Mouse (Mus musculus): ENCODE data around the gene Aamp.

The Aamp gene

DNA sequence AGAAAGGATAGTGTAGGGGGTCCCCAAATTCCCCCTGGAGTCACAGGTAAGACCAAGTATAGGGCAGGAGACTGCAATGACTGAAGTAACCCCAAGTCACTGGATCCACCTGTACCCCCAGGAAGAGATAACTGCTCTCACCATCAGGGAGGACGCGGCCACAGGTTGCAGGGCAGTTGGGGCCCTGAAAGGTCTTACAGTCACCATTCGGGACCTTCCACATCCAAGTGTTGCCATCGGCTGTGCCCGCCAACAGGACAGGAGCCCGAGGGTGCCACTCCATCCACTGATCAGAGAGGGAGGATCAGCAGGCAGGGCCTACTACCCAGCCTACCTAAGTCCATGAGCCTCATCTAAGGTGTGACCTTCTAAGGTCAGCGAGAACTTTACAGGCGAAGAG lies 2.7 kb downstream of the Aamp start:
- DNase-seq (ENCODE audit: low spot score) = no peak

DNA sequence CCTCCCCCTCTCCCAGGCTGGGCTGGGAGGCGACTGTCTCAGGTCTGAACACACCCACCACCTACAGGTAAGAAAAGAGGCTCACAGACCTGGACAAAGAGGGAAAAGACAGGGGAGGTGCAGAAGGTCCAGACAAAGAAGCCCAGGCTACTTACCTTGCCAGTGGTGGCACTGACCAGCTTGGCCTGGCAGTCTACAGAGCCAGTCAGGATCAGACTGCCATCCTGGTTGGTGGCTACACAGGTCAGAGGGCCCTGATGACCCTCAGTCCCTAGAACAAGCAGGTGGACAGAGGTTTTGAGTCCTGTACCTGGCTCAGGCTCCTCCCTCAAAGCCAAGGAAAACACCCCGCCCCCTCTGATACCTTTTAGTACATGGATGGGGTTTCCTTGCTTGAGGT lies 3.2 kb downstream of the Aamp start:
- no peak for DNase-seq (ENCODE audit: low spot score)

DNA sequence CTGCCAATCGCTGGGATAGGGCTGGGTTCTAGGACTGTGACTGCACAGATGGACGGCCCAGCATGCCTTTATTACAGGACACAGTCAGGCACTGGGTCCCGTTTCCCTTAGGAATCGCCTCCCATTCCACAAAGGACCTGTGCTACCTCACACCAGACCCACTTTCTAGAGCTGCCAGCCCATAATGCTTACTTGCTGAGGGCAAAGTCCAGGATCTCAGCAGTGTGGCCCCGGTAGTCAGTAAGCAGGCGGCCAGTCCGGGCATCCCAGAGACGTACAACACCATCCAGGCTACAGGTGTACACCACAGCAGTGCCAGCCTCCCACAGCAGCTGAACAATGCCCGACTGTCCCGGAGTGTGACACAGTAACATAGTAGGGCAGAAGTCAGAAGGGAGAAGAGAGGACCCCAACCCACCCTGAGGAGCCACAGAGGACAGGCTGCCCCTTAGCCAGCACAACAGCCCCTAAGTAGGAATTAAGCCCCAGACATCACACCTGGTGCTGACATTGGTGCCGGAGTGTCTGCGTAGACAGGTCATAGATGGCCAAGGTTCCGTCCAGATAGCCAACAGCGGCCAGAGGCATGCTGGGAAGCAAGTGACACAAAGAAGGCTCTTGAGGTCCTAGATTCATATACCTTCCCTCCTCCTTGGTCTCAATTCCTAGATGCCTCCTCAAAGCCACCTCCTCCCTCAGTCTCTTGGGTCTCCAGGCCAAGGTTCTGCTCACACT lies 3.8 kb downstream of the Aamp start:
- no peak for DNase-seq (ENCODE audit: low spot score)

DNA sequence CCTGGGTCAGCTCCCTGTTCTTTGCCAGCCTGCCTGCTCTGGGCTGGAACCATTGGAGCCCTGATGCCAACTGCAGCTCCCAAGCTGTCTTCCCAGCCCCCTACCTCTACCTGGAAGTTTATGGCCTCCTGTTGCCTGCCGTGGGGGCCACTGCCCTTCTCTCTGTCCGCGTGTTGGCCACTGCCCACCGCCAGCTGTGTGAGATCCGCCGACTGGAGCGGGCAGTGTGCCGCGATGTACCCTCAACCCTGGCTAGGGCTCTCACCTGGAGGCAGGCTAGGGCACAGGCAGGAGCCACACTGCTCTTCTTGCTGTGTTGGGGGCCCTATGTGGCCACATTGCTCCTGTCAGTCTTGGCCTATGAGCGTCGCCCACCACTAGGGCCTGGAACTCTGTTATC lies 5.5 kb downstream of the Aamp start:
- DNase-seq (ENCODE audit: low spot score) = no peak

DNA sequence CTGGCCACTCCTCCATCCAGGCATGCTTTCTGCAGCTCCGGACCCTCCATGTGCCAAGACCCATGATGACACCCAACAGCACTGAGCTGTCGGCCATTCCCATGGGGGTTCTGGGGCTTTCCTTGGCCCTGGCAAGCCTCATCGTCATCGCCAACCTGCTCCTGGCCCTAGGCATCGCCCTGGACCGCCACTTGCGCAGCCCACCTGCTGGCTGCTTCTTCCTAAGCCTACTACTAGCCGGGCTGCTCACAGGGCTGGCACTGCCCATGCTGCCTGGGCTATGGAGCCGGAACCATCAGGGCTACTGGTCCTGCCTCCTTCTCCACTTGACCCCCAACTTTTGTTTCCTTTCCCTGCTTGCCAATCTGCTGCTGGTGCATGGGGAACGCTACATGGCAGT lies 6.0 kb downstream of the Aamp start, which contains the start of gene Gpbar1:
Gene Gpbar1, plus strand, starts transcription at position 13 of the 400 bp plus-strand sequence.
- no peak for DNase-seq (ENCODE audit: low spot score)

DNA sequence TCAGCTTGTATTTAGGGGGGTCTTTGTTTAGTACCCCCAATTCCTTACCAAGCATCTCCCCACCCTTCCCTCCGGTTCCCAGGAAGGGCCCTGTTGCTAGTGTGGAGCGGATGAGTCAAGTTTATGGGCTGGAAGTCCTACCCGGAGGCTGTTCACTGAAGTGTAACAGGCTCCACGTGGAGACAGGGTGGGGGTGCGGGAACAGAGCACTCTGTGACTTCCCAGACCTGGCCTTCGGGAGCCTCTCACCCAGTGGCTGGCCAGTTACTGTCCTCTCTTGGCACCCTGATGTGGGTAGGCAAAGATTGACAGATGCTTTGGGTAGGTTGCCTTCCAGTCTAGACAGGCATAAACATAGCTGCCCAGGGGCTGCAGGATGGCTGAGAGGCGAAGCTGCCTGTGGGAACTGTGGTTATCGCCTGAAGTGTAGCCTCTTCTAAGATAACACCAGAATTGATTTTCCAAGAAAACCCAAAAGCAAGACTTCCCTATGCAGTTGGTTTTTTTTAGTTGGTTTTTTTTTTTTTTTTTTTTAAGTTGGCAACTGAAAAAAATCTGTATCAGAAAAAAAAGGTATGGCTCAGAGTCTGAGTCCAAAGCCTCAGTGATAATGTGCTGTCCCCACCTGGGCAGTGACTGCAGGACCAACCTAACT lies 6.5 kb downstream of the Aamp start:
- no peak for DNase-seq (ENCODE audit: low spot score)

DNA sequence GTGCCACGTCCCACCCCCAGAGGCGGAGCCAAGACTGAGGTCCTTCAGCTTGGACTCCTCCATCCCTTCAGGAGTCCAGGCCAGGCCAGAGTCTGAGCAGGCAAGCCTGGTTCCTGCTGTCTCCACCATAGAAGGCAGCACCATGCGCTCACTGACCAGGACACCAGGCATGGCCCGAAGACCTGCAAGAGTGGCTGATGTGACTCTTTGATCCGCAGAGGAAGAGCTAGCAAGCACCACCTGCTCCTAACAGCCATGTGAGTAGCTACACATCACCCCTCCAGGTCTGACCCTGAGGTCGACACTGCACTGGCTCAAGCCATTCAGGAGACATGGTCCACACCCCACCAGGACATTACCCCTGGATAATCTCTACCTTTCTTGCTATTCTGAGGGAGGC lies 7.5 kb downstream of the Aamp start:
- no peak for DNase-seq (ENCODE audit: low spot score)

DNA sequence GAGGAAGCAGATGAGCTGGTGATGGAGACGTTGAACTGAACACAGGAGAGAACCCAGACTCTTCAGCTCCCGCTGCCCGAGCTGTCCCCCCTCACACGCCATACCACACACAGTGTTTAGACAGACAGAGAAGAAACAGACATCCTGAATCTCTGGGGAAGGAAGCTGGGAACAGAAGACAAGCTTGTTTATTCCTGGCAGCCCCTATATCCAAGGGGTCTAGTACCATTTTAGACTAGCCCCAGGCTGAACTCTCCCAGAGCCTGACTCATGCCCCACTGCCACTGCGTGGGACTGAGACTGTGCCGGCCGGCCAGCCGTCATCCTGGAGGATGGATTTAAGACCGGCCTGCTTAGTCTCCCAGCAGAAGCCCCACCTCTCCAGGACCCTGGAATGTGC lies 9.5 kb downstream of the Aamp start:
- no peak for DNase-seq (ENCODE audit: low spot score)

DNA sequence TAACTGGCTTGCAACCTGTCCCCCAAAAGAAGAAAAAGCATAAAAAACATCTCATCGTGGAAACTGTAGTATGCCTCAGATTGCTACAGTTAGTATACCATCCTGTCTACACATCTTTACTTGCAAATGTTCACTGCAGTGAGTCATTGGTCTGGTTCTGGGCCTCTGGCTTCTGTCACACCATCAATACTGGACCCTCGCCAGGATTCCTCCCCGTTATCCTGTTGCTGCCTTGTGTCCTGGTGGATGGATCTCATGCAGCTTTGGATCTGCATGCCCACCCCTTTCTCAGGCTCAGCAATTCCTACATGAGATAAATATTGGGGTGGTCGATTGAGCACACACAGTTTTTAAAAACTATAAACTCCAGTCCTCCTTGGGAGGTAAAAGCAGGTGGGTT lies 12.9 kb downstream of the Aamp start:
- no peak for DNase-seq (ENCODE audit: low spot score)

DNA sequence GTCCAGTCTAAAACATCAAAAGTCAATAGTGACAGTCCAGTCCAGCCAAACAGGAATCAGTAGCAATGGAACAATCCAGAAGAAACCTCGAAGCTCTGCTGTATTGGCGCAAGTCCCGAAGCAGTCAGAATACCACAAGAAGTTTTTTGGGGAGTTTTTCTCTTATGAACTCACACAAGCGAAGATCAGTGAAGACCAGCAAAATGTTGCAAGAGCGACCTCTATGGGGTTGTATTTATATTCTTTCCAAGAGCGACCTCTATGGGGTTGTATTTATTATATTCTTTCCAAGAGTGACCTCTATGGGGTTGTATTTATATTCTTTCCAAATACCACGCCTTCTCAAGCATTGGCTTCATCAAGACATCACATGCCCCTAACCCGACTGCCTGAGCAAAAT lies 15.8 kb downstream of the Aamp start:
- DNase-seq (ENCODE audit: low spot score) = no peak

DNA sequence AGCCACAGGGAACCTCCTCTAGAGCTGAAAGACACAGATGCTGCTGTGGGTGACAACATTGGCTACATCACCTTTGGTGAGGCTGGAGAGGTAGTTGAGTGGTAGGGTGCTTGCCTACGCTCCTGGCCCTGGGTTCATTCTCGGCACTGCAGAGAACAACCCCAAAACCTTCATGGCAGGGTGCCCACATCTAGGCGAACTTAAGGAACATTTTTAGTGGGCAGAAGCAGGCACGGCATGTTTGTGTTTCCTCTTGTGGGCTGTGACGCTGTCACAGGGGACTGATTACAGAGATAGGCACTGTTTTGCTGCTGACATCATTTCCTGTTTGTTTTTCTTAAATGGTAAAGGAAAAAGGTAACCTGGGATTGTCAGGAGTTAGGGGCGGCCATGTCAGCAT lies 22.0 kb downstream of the Aamp start:
- no peak for DNase-seq (ENCODE audit: low spot score)

DNA sequence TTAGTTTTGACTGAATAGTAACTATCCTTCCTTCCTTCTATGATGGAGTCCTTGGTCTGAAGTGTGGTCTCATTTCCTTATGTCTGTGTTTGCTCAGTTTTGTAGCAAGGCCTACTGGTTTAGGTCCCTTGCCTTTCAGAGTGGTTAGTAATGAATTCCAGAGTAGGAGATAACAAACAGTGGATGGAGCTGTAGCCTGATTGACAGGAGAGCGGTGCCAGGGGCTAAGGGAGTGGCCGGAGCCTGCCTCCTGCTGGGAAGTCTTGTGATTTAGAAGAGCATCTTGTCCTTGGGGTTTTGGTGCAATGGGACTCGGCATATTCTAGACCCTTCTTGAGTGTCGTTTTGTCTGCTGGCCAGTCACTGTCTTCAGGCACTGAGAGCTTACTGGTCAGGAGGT lies 27.8 kb downstream of the Aamp start:
- DNase-seq (ENCODE audit: low spot score) = no peak

DNA sequence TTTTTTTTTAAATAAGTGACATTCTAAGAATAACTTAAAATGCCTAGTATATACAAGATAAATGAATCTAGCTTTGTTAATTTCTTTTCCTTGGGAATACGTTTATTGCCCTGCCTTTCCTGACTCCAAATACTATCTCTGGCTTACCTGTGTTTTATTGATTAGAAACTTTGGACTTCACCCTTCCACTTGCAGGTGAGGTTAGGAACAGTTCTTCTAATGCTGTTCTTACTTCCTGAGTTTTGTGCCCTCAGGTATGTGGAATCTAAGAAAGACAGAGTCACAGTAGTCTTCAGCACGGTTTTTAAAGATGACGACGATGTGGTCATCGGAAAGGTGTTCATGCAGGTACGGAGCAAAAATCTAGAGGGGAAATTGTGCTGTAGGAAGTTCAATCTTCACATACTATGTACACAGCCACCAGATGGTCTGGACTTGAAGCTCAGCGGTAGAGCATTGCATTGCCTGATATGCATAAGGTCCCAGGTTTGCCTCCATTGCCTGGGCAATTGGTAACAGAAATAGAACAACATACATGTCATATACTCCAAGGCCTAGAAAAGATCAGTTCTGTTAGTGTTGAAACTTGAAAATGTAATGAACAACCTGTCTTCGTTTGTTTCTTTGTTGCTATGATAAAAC lies 28.7 kb downstream of the Aamp start:
- no peak for DNase-seq (ENCODE audit: low spot score)

DNA sequence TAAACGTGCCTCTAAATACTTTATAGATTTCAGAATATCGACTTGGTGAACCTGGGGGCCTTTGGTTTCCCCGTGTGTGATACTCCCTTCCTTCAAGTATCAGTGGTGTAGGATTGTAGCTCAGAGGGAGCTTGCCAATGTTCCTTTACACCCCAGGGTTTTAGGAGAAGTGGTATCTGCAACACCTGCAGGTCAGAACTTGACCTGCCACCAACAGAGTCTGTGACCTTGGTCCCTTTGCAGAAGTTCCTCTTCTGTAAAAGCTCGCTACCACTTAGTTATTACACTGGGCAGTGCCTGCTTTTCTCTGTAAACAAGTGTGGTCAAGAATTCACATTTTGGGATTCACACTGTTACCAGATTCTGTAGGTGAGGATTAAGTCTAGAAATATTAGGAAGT lies 34.4 kb downstream of the Aamp start:
- no peak for DNase-seq (ENCODE audit: low spot score)

DNA sequence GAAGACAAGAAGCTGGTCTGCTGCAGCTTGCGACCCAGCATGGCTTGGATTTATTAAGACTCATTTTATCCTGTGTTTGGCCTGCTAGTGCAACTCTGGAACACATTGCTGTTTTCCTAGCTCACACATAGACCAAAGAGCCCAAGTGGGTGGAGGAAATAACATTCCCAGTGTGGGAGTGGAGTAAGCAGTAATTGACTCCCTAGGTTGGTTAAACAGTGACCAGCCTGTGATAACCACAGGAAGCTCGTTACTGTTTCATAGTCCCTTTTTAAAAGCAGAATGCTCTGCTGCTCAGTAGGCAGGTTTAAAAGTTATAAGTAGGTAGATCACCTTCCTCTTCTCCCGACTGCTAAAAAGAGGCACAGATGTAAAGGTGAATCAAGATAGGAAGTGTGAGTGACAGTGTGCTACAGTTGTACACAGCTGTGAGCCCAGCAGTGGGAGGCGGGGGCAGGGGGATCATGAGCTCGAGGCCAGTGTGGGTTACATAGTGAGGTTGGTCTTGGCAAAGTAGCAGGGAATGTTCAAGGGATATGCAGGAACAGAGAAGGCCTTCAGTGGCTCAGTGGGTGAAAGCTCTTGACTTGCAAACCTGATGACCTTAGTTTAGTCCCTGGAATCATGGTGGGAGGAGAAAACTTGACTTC lies 35.1 kb downstream of the Aamp start:
- DNase-seq (ENCODE audit: low spot score) = no peak

DNA sequence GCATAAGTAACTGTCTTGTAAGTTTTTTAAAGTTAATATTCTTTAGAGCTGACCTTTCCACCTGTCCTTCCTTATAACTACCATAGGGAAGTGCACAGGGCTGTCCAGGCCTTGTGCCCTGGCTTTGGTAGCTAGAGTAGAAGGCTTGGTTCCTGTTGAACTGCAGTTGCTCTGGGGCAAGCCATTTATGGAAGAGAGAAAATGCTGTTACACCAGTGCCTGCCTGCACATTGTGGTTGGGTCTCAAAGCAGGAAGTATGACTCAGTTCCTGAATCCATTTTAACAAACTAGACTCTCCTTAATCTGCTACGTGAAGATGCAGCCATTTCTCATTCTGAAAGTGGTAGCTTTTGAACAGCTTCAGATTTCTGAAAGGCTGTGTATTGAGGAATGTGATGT lies 35.7 kb downstream of the Aamp start:
- no peak for DNase-seq (ENCODE audit: low spot score)

DNA sequence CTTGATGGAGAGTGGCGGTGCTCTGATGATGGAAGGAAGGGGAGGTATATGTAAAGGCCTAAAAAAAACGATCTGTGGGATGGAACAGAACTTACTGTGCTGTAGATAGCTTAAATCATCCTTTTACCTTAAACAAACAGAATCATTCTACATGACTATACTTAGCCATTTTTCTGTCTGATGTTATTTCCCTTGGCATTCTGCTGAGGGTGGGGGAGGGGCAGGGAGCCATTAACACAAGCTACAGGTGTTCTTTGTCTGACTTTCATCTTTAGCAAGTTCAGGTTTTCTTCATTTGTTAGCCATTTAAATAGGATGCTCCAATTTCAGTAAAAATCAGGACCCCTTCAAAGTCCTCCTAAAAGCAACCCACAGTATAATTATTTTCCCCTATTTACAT lies 39.0 kb downstream of the Aamp start:
- DNase-seq (ENCODE audit: low spot score) = no peak

DNA sequence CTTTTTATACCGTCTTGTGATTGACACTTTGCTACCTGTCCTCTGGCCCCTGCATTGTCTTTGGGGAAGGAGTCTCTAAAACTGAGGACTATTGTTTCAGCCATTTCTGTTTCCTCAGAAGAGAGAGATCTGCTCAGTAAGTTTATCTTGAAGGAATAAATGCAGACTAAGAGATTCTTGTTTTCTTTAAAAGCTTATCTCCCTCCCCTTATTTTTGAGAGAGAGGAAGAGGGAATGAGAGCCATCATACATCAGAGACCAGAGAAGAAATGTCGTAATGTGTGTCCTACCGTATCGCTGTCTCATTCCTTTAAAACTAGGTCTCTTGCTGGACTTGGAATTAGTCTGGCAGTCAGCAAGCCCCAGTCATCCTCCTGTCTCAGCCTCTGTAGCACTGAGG lies 43.7 kb downstream of the Aamp start:
- no peak for DNase-seq (ENCODE audit: low spot score)

DNA sequence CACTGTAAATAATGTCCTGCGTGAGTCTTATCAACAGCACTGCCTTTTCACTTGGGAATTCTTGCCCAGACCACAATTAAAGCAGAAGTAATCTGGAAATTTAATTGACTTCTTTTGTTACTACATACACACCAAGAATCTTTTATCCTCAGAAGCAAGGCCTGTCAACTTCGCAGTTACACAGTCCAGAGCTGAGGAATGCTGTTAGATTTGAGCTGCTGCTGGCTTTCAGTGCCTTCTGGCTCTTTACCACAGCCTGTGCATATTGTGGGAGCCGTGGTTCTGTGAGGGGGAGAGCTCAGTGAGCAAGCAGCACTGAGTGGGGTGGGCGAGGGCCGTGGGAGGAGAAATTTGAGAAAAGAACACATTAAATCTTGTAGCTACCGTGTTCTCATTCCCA lies 44.2 kb downstream of the Aamp start:
- no peak for DNase-seq (ENCODE audit: low spot score)

DNA sequence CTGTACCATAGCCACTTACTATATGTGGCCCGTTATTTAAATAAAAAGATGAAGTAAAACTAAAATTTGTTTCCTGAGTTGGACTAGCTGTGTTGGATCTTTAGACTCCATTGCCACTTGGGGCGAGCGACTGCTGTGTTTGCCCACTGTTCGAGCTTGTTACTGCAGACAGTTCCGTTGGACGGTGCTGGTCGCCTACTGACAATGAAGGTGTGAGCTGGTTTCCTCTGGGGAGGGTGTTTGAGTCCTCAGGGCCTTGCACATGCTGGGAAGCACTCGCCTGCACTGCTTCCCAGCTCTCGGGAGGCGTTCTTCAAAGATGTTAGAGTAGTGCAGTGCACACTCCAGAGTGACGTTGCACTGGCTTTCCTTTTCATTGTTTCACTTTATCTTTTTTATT lies 44.9 kb downstream of the Aamp start:
- DNase-seq (ENCODE audit: low spot score) = no peak

DNA sequence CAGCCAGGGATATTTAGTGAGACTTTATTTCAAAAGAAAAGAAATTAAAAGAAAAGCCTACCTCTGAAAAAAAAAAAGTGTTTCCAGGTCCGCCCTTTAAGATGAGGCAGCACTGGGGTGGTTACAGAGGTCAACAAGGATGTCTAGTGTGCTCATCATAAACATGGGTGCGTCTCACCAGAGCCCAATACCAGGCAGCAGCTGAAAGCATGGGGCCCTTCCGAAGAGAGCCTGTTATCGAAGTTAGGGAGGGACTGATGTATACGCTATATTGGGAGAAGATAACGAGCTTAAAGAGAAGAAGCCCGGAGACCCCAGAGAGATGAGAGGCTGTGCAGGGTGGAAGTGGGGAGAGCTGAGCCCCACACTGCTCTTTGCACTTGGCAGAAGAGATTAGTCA lies 45.4 kb downstream of the Aamp start:
- no peak for DNase-seq (ENCODE audit: low spot score)

DNA sequence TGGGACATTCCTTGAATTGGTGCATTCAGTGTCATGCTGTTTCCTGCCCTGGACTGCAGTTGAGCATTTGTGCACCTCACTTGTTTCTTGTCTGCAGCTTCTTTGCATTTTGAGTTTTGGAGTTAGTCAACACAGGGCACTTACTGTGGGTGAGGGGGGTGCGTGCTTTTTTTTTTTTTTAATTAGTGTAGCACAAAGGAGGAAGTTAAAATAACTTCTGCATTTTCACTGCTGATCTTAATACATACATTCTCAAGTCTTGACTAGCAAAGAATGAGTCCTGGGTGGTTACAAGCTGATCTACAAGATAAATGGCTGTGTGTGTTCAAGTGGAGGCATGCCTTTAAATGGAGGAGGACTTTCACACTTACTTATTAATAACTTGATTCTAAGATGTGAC lies 46.4 kb downstream of the Aamp start:
- DNase-seq (ENCODE audit: low spot score) = no peak

DNA sequence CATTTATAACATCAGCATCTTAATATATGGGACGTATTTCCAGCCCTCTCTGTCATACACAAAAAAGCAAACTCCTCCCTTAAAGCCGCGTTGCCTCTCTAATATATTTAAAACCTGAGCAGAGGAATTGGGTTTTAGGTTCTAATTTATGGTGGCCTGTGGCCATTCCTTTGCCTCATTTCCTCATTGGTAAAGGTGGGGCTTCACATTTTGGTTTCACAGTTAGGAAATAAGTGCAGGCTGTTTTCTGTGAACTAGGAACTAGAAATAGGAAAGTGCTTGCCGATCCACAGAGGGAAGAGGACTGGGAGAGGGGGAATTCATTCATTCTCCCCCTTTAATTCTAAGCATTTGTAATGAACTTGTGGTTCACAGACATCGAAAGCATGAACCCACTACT lies 46.9 kb downstream of the Aamp start:
- DNase-seq (ENCODE audit: low spot score) = no peak

Data from ovary, postnatal 10 days (tissue).